Mouse (Mus musculus) erythroblast, embryonic 14.5 days (primary cell): ENCODE results near the gene P2ry14. TPM values are rescaled to one million over a fixed set of nuclear protein-coding genes. Genes with fewer than 3 reads are reported as not detected.
"Not testable (repeated sequence)": the region's sequence is repeated elsewhere in the genome, so short reads cannot be mapped to it uniquely, and the experiment has no call there.

Source experiments
- H3K27me3 ChIP-seq: 2 replicates; pipeline ENCODE4 v1.6.1; 2012; ENCODE audit warnings: inconsistent platforms; ENCODE audit not compliant: control insufficient read depth
- H3K36me3 ChIP-seq: 2 replicates; pipeline ENCODE4 v1.6.1; 2012; ENCODE audit warnings: mild to moderate bottlenecking, inconsistent platforms; ENCODE audit not compliant: control insufficient read depth
- H3K4me1 ChIP-seq: 2 replicates; pipeline ENCODE4 v1.6.1; 2012; ENCODE audit warnings: inconsistent platforms; ENCODE audit not compliant: control insufficient read depth
- H3K4me3 ChIP-seq: replicated peaks from 2 replicates; pipeline ENCODE3; 2012; ENCODE audit warnings: moderate library complexity, mild to moderate bottlenecking, inconsistent platforms
- H3K9me3 ChIP-seq: 2 replicates; pipeline ENCODE4 v1.6.1; 2012; ENCODE audit warnings: low read length, inconsistent platforms, mixed read lengths; ENCODE audit not compliant: control insufficient read depth
- GATA1 ChIP-seq: IDR thresholded peaks from 2 replicates; pipeline ENCODE4 v1.6.1; 2012; ENCODE audit warnings: low read length, inconsistent platforms, mixed read lengths
- TAL1 ChIP-seq: IDR thresholded peaks from 3 replicates; pipeline ENCODE4 v1.6.1; 2012; ENCODE audit warnings: low read length, inconsistent platforms, mixed read lengths
- polyA plus RNA-seq: library from polyadenylated mRNA; stranded (reverse); fragments of >175 nt; gene quantifications from 2 replicates; pipeline ENCODE4 v1.2.3, GENCODE M21; 2012

The P2ry14 gene
- polyA plus RNA-seq, 1 experiment, result not detected

DNA sequence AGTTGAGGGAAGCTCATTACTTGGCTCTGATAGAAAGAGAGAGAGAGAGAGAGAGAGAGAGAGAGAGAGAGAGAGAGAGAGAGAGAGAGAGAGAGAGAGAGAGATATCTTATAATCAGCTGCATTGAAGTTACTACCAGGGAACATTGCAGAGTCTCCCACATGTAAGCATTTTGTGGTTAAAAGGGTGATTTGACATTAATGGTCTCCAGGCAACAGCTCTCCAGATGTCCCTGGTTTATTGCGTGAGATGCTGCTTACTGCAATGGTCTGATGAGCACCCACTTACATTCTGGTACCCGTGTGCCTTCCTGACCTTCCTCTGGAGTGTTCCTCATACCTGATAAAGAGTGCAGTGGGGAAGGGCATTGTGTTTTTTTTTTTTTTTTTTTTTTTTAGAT is 1.5 kb upstream of the P2ry14 start:
- no peaks in the 10 kb centered on the region for H3K36me3 ChIP-seq

DNA sequence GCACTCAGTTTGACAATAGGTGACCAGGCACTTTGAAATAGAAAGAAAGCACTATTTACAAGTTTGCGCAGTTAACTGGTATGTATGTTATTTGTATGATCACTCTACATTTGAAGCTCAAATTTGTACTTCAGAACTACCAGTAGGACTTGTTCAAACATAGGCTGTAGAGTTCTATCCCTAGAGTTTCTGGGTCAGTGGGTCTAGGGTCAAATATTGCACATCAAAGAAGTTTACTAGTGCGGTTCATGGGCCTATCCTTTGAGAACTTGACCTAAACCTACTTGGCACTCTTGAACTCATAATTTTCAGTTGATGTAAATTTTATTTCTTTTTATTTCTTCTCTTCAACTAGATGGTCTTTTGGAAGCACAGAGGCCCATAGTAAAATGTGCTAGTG is 2.8 kb downstream of the P2ry14 start:
- H3K27me3 ChIP-seq, result no peaks in the 10 kb centered on the region
- H3K4me3 ChIP-seq, result no peak overlapping the region
- no peaks in the 10 kb centered on the region for H3K9me3 ChIP-seq
- no peaks in the 10 kb centered on the region for H3K36me3 ChIP-seq
- no peak for TF ChIP-seq GATA1
- no peak for TF ChIP-seq TAL1
- H3K4me1 ChIP-seq, result no peaks in the 10 kb centered on the region

More for the DNA sequence above, 1.5 kb upstream of the P2ry14 start:
- Histone ChIP-seq H3K27me3 (no peaks in the 10 kb centered on the region), H3K4me1 (no peaks in the 10 kb centered on the region), H3K4me3 (no peak overlapping the region), H3K9me3 (no peaks in the 10 kb centered on the region)
- TF ChIP-seq TAL1, result no peak
- no peak for TF ChIP-seq GATA1

DNA sequence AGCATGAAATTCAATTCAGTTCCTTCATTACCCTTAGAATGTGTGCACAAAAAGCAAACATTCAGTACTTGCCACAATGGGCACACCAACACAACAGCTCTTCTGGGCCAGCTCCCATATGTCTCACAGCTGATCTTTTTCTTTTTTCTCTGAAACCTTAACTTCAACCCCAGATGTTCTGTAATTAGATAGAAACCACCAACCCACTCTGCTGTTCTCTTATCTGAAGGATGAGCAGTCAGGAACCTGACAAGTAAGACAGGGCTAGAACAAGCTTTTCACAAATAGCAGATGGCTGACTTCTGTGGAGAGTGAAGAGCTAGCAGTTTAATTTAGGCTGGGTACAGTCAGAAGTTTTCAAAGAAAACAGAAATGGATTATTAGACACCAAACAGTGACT is 3.8 kb downstream of the P2ry14 start:
- Histone ChIP-seq H3K27me3 (no peaks in the 10 kb centered on the region), H3K36me3 (no peaks in the 10 kb centered on the region), H3K9me3 (no peaks in the 10 kb centered on the region), H3K4me3 (no peak overlapping the region), H3K4me1 (no peaks in the 10 kb centered on the region)
- TF ChIP-seq TAL1 (no peak), GATA1 (no peak)

DNA sequence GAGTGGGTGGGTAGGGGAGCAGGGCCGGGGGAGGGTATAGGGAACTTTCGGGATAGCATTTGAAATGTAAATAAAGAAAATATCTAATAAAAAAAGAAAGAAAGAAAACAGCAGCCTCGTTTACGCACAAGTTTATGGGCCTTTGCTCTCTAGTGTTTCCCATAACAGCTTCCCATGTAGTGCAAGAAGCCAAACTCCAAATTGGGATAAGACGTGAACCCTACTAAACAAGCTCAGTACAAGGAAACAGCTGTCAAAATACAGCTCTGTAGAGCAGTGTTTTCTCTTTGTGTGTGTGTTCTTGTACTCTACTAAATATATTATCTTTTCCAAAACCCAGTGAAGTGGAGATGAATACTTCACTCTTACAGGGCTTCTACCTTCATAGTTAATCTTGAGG is 8.2 kb downstream of the P2ry14 start:
- H3K36me3 ChIP-seq, result no peaks in the 10 kb centered on the region
- no peaks in the 10 kb centered on the region for H3K9me3 ChIP-seq
- no peak overlapping the region for H3K4me3 ChIP-seq
- no peaks in the 10 kb centered on the region for H3K4me1 ChIP-seq
- TF ChIP-seq TAL1, result no peak
- TF ChIP-seq GATA1, result no peak
- H3K27me3 ChIP-seq, result no peaks in the 10 kb centered on the region

DNA sequence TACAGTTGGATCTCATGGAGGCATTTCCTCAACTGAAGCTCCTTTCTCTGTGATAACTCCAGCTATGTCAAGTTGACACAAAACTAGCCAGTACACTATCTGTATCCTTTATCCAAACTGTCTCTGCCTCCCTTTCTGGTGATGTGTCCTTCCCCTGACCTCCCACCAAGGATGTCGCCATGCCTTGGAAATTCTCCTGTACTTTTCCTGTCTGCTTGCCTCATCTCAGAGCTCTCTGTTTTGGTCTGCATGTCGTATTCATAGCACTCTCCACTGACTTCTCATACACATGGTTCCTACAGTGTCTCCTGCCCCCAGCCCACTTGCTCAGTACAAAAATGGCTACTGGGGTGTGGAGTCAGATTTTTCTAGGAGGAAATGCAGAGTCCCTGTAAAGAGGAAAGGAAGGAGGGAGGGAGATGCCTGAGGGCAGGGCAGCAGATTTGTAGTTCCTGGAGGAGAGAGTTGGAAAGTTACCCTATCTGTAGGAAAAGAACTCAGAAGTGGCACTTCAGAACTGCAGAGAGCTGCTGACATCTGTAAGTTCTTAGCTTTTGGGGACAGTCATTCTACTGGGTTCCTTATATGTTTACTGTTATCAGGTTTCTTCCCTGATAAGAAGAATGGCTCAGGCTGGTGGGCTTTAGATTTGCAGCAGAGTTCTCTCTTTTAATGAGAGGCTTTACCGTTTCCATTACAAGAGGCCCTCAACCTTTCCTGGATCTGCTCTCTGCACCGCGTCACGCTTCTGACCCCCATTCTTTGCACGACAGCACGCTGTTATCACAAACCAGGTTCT is 11.7 kb downstream of the P2ry14 start:
- Histone ChIP-seq H3K36me3 (no peaks in the 10 kb centered on the region), H3K4me1 (no peaks in the 10 kb centered on the region), H3K9me3 (no peaks in the 10 kb centered on the region), H3K4me3 (no peak overlapping the region), H3K27me3 (no peaks in the 10 kb centered on the region)
- TF ChIP-seq GATA1 (no peak), TAL1 (no peak)

DNA sequence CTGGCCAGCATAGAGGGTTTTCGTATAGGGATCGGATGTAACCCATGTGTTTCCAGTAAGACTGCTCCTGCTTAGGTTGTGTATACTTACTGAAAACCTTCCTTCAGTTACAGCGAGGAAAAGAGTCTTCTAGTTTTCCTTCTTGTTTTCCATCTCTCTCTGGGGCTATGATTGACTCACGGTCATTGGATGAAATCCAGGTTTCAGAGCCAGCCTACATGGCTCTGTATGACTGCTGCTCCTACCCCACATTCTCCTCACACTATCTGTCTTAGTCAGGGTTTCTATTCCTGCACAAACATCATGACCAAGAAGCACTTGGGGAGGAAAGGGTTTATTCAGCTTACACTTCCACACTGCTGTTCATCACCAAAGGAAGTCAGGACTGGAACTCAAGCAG is 12.5 kb downstream of the P2ry14 start:
- not testable (repeated sequence) for H3K27me3 ChIP-seq, H3K4me1 ChIP-seq, H3K9me3 ChIP-seq, H3K36me3 ChIP-seq, H3K4me3 ChIP-seq

DNA sequence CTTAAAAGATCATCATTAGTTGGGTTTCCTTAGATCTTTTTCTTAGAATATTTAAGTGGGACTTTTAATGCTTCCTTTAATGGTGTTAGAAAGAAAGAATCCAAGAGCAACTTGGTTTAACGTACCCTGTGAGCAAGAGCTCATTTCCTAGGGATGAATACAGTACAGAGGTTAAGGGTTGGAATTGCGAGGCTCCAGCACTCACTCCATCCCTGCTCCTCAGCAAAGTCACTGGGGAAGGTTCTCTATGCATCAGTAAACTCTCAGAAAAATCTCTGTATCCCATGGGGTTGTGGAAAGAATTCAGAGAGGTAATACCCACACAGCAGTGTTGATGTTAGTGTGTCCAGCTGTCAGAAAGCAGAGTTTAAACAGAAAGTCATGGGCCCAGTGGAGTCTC is 13.3 kb downstream of the P2ry14 start:
- Histone ChIP-seq H3K9me3 (no peaks in the 10 kb centered on the region), H3K4me1 (no peaks in the 10 kb centered on the region), H3K27me3 (no peaks in the 10 kb centered on the region), H3K36me3 (no peaks in the 10 kb centered on the region), H3K4me3 (no peak overlapping the region)
- TF ChIP-seq GATA1, result no peak
- TF ChIP-seq TAL1, result no peak

DNA sequence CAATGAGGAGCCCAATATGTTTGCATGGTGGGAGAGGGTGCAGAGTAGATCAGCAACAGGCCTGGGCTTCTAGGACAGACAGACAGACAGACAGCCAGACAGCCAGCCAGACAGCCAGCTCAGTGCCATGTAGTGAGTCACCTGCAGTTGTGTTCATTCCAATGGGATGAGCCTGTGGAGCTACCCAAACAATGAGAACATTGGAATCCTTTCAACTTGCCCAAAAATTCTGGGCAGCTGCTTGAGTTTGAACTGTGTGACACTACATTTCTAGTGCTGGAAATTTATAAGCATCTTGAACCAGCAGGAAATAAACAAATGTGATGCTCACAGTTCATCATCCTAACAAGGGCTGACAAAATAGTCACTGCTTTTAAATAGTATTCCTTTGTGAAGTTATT is 13.8 kb downstream of the P2ry14 start:
- Histone ChIP-seq H3K36me3 (no peaks in the 10 kb centered on the region), H3K27me3 (no peaks in the 10 kb centered on the region), H3K4me3 (no peak overlapping the region), H3K9me3 (no peaks in the 10 kb centered on the region), H3K4me1 (no peaks in the 10 kb centered on the region)
- TF ChIP-seq TAL1, result no peak
- no peak for TF ChIP-seq GATA1

DNA sequence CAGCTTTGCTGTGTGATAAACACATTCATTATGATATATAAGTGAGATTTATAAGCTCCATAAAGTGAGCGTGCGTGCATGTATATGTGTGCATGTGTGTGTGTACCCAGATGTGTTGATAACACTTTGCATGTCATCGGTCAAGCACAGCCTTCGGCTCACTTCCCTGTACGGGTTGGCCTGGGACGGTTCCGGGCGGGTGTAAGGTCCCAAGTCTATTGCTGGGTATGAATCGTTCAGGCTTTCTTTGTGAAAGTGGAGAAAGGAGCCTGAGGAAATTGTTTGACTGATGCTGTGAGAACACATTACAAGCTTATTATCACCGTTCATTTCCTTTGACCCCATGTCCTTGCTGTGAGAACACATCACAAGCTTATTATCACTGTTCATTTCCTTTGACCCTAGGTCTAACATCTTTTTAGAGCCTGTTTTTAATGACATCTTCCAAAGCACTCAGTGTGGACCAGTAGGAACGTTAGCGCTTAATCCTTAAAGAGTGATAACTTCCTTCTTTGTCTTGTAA is 14.4 kb downstream of the P2ry14 start:
- H3K4me3 ChIP-seq, result no peak overlapping the region
- H3K4me1 ChIP-seq, result no peaks in the 10 kb centered on the region

More for the DNA sequence above, 14.4 kb downstream of the P2ry14 start:
- H3K27me3 ChIP-seq, result no peaks in the 10 kb centered on the region
- no peak for TF ChIP-seq GATA1
- TF ChIP-seq TAL1, result no peak
- no peaks in the 10 kb centered on the region for H3K9me3 ChIP-seq
- H3K36me3 ChIP-seq, result no peaks in the 10 kb centered on the region
